28 mouse cellular contexts compared by ENCODE assay signal in the genomic region with DNA sequence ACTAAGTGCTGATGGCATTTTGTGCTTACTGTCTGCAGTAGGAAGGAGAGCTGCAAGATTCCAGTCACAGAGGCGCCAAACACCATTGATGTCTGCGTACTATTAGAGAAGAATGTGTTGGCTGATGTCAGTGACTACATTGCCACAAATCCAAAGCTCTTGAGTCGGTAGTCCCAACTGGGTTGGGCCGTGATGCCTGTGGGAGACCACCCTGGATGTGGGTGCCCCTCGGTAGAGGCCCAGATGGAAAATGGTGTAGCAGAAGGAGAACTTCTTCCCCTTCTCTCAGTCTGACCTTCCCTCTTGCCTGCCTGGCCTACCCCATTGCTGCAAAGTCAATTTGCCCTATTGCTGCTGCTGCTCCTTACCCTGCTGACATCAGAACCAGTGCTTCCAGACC.
"Had no signal": no experiment of that assay in that cellular context is flagged by ENCODE, and none has a peak within 500 bp of the region (broad histone marks: within the 10 kb centered on the region; RNA-seq: fewer than 3 reads in every experiment).

No protein-coding gene starts in this region.

- H3K27me3 ChIP-seq: embryonic facial prominence, embryonic 12.5 days; embryonic facial prominence, embryonic 13.5 days; embryonic facial prominence, embryonic 15.5 days; forebrain, embryonic 12.5 days; forebrain, embryonic 13.5 days; forebrain, embryonic 15.5 days had no signal

- H3K4me3 ChIP-seq: embryonic facial prominence, embryonic 10.5 days; embryonic facial prominence, embryonic 12.5 days; embryonic facial prominence, embryonic 13.5 days; embryonic facial prominence, embryonic 15.5 days; erythroblast, embryonic 14.5 days; forebrain, embryonic 10.5 days; forebrain, embryonic 12.5 days; forebrain, embryonic 13.5 days; forebrain, embryonic 15.5 days; gastrocnemius, adult 2 months; heart, adult 2 months had no signal

- H3K9me3 ChIP-seq: embryonic facial prominence, embryonic 10.5 days; embryonic facial prominence, embryonic 12.5 days; embryonic facial prominence, embryonic 13.5 days; embryonic facial prominence, embryonic 15.5 days; forebrain, embryonic 10.5 days; forebrain, embryonic 12.5 days; forebrain, embryonic 13.5 days; forebrain, embryonic 15.5 days had no signal

- H3K36me3 ChIP-seq: embryonic facial prominence, embryonic 10.5 days; embryonic facial prominence, embryonic 12.5 days; embryonic facial prominence, embryonic 13.5 days; embryonic facial prominence, embryonic 15.5 days; forebrain, embryonic 10.5 days; forebrain, embryonic 12.5 days; forebrain, embryonic 15.5 days had no signal

- H3K4me1 ChIP-seq: embryonic facial prominence, embryonic 10.5 days; embryonic facial prominence, embryonic 12.5 days; embryonic facial prominence, embryonic 13.5 days; embryonic facial prominence, embryonic 15.5 days had no signal

- ATAC-seq: forebrain, embryonic 13.5 days; forebrain, embryonic 14.5 days; forebrain, embryonic 15.5 days; forebrain, embryonic 16.5 days; forebrain, postnatal 0 days had no signal

- DNase-seq: cerebellum, adult 2 months; cerebellum, adult 8-10 months; cerebellum, adult 9-10 months; cerebellum, adult 9-11 months; cerebellum, postnatal 10 days; cerebellum, postnatal 14 days; cerebellum, postnatal 25 days; cerebellum, postnatal 36 days; embryo, embryonic 11 days; forebrain, postnatal 0 days; gastrocnemius, adult 2 months; gastrocnemius, postnatal 10 days; gastrocnemius, postnatal 14 days; gastrocnemius, postnatal 25 days; gastrocnemius, postnatal 36 days; heart, adult 18-20 months; heart, adult 2 months had no signal
